ENCODE assay signal across 8 mouse cellular contexts in the genomic region with DNA sequence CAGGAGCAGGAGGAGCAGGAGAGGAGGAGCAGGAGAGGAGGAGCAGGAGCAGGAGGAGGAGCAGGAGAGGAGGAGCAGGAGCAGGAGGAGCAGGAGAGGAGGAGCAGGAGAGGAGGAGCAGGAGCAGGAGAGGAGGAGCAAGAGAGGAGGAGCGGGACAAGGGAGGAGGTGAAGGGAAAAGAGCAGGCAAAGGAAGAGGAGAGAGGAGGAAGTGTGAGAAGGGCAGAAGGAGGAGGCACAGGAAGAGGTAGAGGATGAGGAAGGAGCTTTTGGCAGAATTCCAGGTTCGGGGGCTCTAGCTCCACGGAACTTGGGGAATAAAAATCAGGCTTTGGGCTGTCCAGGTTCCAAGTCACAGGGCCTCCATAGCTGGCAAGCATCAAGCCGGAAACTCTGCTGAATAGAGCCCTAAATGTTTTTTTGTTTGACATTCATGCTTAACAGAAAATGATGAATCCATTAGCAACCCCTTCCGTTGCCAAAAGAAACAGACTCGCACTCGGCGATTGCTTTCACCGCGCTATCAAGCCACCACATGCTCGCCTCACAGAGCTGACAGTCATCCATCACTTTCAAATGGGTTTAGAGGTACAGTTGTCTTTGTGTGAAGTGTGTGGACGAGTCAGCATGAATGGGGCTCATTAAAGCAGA.
A peak's percentile ranks its signal among the peaks of the same experiment; 100 is the strongest.
DNase-seq lines count a peak whose midpoint lies in the region; ATAC-seq and TF ChIP-seq lines count a peak whose summit lies in the region.

No protein-coding gene starts in this region.

- peak; percentile 13 for DNase-seq in cerebellum, adult 11-12 months
- DNase-seq in Patski (ENCODE audit: low read depth, low spot score): peak; percentile 75
- DNase-seq in intestine, embryonic 14.5 days (ENCODE audit: low spot score): peak; percentile 73
- peak; percentile 41 for DNase-seq in limb, embryonic 11.5 days (ENCODE audit: low spot score)
- peak; percentile 22 for DNase-seq in stomach, postnatal 0 days (ENCODE audit: low spot score)
- DNase-seq in ovary, postnatal 10 days (ENCODE audit: low spot score): no peak

- H3K9ac ChIP-seq in forebrain, embryonic 12.5 days: no peak overlapping the region
- no peak overlapping the region for H3K9ac ChIP-seq in intestine, embryonic 14.5 days (ENCODE audit: low read length)
- H3K9ac ChIP-seq in limb, embryonic 11.5 days (ENCODE audit: low read length): no peak overlapping the region
- no peak overlapping the region for H3K9ac ChIP-seq in stomach, postnatal 0 days (ENCODE audit: low read length)

- no peaks in the 10 kb centered on the region for H3K27me3 ChIP-seq in Patski
- peaks cover 12% of the 10 kb centered on the region for H3K27me3 ChIP-seq in forebrain, embryonic 12.5 days
- H3K27me3 ChIP-seq in intestine, embryonic 14.5 days (replicated peaks; ENCODE audit: control insufficient read depth, insufficient read depth, low read length): no peaks in the 10 kb centered on the region
- H3K27me3 ChIP-seq in limb, embryonic 11.5 days (ENCODE audit: control insufficient read depth, insufficient read depth, low read length): no peaks in the 10 kb centered on the region; the same call in 1 of the 2 replicates
- no peaks in the 10 kb centered on the region for H3K27me3 ChIP-seq in stomach, postnatal 0 days (ENCODE audit: control insufficient read depth, insufficient read depth, low read length)

- CTCF ChIA-PET in Patski (lab: Charles Lee): interaction anchor here (1.2 kb wide), 1 partner anchor 16 kb away, joined by 3 read pairs; no protein-coding TSS in a partner anchor

- ATAC-seq in cerebellum, adult (ENCODE audit: insufficient number of reproducible peaks, low FRiP score, low TSS enrichment): no peak; the same call in 1 of the 2 replicates
- ATAC-seq in Patski: peak; percentile 76
- ATAC-seq in forebrain, embryonic 12.5 days (ENCODE audit: low FRiP score): peak; percentile 79; the same call in 1 of the 2 replicates
- peak; percentile 77 for ATAC-seq in intestine, embryonic 14.5 days (replicated peaks; ENCODE audit: low FRiP score, low TSS enrichment, low read depth)
- no peak for ATAC-seq in limb, embryonic 11.5 days (ENCODE audit: insufficient number of reproducible peaks, low FRiP score, low TSS enrichment, low read depth)
- peak; percentile 54; the same call in 1 of the 2 replicates for ATAC-seq in stomach, postnatal 0 days (ENCODE audit: low FRiP score, low TSS enrichment)

- no peaks in the 10 kb centered on the region for H3K36me3 ChIP-seq in forebrain, embryonic 12.5 days (replicated peaks)
- no peaks in the 10 kb centered on the region for H3K36me3 ChIP-seq in intestine, embryonic 14.5 days (ENCODE audit: control insufficient read depth, insufficient read depth, low read length)
- no peaks in the 10 kb centered on the region for H3K36me3 ChIP-seq in limb, embryonic 11.5 days (ENCODE audit: control insufficient read depth, insufficient read depth, low read length)
- no peaks in the 10 kb centered on the region for H3K36me3 ChIP-seq in stomach, postnatal 0 days (ENCODE audit: control insufficient read depth, insufficient read depth, low read length)

- peak overlapping the region; percentile 38 for H3K4me2 ChIP-seq in forebrain, embryonic 12.5 days
- H3K4me2 ChIP-seq in intestine, embryonic 14.5 days (ENCODE audit: low read length): peak overlapping the region; percentile 25
- H3K4me2 ChIP-seq in limb, embryonic 11.5 days (ENCODE audit: low read depth, severe bottlenecking): no peak overlapping the region
- H3K4me2 ChIP-seq in stomach, postnatal 0 days (replicated peaks; ENCODE audit: low read depth): peak overlapping the region; percentile 21

- H3K4me3 ChIP-seq in forebrain, embryonic 12.5 days (replicated peaks): no peak overlapping the region
- no peak overlapping the region for H3K4me3 ChIP-seq in intestine, embryonic 14.5 days (ENCODE audit: low read depth, low read length)
- no peak overlapping the region for H3K4me3 ChIP-seq in limb, embryonic 11.5 days (ENCODE audit: low read depth, low read length)
- no peak overlapping the region for H3K4me3 ChIP-seq in stomach, postnatal 0 days (ENCODE audit: low read depth, low read length)

- H3K4me1 ChIP-seq in forebrain, embryonic 12.5 days: peaks cover 14% of the 10 kb centered on the region
- peaks cover 2% of the 10 kb centered on the region; the same call in 1 of the 2 replicates for H3K4me1 ChIP-seq in intestine, embryonic 14.5 days (replicated peaks; ENCODE audit: control insufficient read depth, insufficient read depth, low read length)
- H3K4me1 ChIP-seq in limb, embryonic 11.5 days (ENCODE audit: control insufficient read depth, insufficient read depth, low read length): no peaks in the 10 kb centered on the region
- no peaks in the 10 kb centered on the region for H3K4me1 ChIP-seq in stomach, postnatal 0 days (replicated peaks; ENCODE audit: control insufficient read depth, insufficient read depth)

- 14% methylated on average over 12 of the region's 12 CpGs for WGBS in forebrain, embryonic 12.5 days
- 11% methylated on average over 12 of the region's 12 CpGs for WGBS in intestine, embryonic 14.5 days
- WGBS in limb, embryonic 11.5 days: 23% methylated on average over 12 of the region's 12 CpGs
- 10% methylated on average over 12 of the region's 12 CpGs for WGBS in stomach, postnatal 0 days

- TF ChIP-seq EP300 in stomach, postnatal 0 days (optimal IDR thresholded peaks at IDR 0.05): no peak

- POLR2A ChIA-PET in Patski (lab: Charles Lee): no interaction called here

- TF ChIP-seq CTCF in Patski (IDR thresholded peaks at IDR 0.05): no peak
- no peak for TF ChIP-seq CTCF in stomach, postnatal 0 days (IDR thresholded peaks at IDR 0.05; ENCODE audit: low read depth)

- in situ Hi-C loops in Patski (cut with MboI; ENCODE audit: low pct_unique_long_range_greater_than_20kb): no loop called here

- no peak overlapping the region for H3K27ac ChIP-seq in forebrain, embryonic 12.5 days
- H3K27ac ChIP-seq in intestine, embryonic 14.5 days (ENCODE audit: low read depth): peak overlapping the region; percentile 64; the same call in 1 of the 2 replicates
- H3K27ac ChIP-seq in limb, embryonic 11.5 days (replicated peaks; ENCODE audit: low read depth, low read length): no peak overlapping the region
- H3K27ac ChIP-seq in stomach, postnatal 0 days (replicated peaks): 0 out of 2 replicates have a peak overlapping the region, but pooled peaks have one; percentile 13

- H3K9me3 ChIP-seq in forebrain, embryonic 12.5 days: no peaks in the 10 kb centered on the region
- H3K9me3 ChIP-seq in intestine, embryonic 14.5 days (ENCODE audit: control insufficient read depth, low read length): no peaks in the 10 kb centered on the region
- no peaks in the 10 kb centered on the region for H3K9me3 ChIP-seq in limb, embryonic 11.5 days (ENCODE audit: control insufficient read depth, low read length)
- H3K9me3 ChIP-seq in stomach, postnatal 0 days (ENCODE audit: control insufficient read depth, low read length): no peaks in the 10 kb centered on the region

Comparison
In these comparisons a context has a peak if more than half of its experiments do, and no peak if none do; other contexts are left out.
1. ATAC-seq: peak in Patski (single experiment), forebrain, embryonic 12.5 days (single experiment), intestine, embryonic 14.5 days (single experiment) and stomach, postnatal 0 days (single experiment); none in cerebellum, adult (single experiment) and limb, embryonic 11.5 days (single experiment).
2. H3K27ac ChIP-seq: peak in intestine, embryonic 14.5 days (single experiment) and stomach, postnatal 0 days (single experiment); none in forebrain, embryonic 12.5 days (single experiment) and limb, embryonic 11.5 days (single experiment).